Mouse (Mus musculus): Measurements from ENCODE around the gene Mtfmt.

DNA sequence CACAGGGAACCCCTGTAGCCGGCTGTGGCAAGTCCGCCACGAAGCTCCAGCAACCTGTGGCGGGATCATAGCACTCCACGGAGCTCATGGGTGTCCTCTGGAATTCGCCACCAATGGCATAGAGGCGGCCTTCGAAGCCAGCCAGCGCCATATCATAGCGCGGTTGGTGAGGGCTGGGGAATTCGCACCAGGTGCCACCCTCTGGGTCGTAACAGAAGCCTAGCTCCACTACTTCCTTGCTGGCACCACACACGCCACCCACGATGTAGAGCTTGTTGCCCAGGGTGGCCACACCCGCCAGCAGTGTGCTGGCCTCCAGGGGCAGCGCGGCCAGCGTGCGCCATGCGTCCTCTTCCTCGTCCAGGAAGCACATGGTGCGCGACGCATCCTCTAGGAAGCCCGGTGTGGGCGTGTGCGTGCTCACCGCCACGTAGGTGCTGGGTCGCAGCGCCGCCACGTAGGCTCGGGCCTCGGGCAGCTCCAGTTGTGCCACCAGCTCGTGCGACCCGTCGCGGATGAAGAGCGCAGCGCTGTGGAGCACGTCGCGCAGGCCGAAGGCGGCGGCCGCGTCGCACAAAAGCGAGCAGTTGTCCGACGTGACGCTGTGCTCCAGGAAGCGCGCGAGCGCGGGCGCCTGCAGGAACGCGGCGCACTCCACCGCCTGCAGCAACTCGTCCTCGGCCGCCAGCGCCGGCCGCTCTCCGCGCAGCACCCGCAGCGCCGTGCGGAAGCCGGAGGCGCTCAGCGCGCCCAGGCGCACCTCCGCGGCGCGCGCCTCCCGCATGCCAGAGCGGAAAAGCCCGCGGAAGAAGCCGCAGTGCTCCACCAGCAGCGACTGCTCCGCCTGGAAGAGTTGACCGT is 44.6 kb upstream of the Mtfmt start:
- TF ChIP-seq CTCF (IDR thresholded peaks at IDR 0.05), result no peak
- no peak for TF ChIP-seq EP300 (IDR thresholded peaks at IDR 0.05; ENCODE audit: insufficient read depth, low read depth, low read length)
- no peak for TF ChIP-seq POLR2A (IDR thresholded peaks at IDR 0.05; ENCODE audit: insufficient read depth, low read depth, low read length)

Data from heart, adult 2 months (tissue).